Mouse (Mus musculus) left cerebral cortex, adult 11 months (tissue): Measurements from ENCODE around the gene 9130204L05Rik.

Source experiments
- DNase-seq: peaks from one replicate; pipeline ENCODE4 v3.0.0; 2022; ENCODE audit warnings: low spot score

Gene 9130204L05Rik

GRCm38 (mm10) chr3:91090703-91091102 is at the start of gene 9130204L05Rik:
Gene 9130204L05Rik (minus strand): TSS chr3:91090803.
- DNase-seq = no peak

DNA sequence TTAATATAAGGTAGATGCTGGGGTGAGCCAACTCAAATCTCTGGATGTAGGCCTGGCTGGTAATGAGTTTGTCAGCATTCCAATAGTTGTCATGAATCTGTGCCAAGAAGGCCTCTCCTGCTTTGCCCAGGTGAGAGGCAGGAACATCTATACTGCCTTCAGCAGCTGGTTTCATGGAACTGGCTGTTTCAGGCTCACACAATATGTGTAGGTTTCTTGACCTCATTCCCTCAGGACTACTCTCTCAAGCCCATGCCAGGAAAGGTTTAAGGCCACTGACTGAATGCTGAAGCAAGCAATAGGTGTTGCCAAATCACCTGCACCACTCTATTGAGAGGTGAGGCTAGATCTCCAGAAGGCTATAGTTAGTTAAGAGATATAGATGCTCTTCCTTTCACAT is 18.1 kb upstream of the 9130204L05Rik start:
- DNase-seq = no peak

- no peak for DNase-seq
Observed at GRCm38 (mm10) chr3:91059211-91059610, 31.4 kb downstream of the 9130204L05Rik start.

DNA sequence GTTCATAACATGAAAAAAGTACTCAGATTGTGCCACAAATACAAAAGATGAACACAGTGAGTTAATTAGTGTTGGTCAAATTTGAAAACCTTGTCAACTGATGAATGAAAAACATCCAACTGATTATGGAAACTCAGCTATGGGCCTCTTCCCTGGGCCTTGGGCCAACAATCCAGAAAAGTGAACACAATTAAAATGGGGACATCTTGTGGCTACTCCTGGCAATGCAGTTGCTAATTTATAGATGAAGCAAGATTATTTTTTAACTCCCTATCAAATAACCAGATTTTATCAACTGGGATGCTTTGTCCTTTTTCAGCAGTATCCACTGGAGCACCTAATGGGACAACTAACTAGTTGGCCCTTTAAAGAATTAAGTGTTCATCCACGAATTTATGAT is 37.9 kb downstream of the 9130204L05Rik start:
- no peak for DNase-seq
